23 mouse cellular contexts compared by ENCODE assay signal in genomic region chr16:17309036-17309435, GRCm38 (mm10). TPM values are rescaled to one million over a fixed set of nuclear protein-coding genes. Genes with fewer than 3 reads are reported as not detected.
"Had no signal": no experiment of that assay in that cellular context is flagged by ENCODE, and none has a peak within 500 bp of the region (broad histone marks: within the 10 kb centered on the region; RNA-seq: fewer than 3 reads in every experiment).

No protein-coding gene starts in this region.

- H3K4me1 ChIP-seq: liver, embryonic 12.5 days; midbrain, embryonic 10.5 days; midbrain, embryonic 12.5 days; midbrain, embryonic 15.5 days; neural tube, embryonic 13.5 days; neural tube, embryonic 15.5 days; stomach, embryonic 15.5 days had no signal

- H3K4me2 ChIP-seq: liver, embryonic 12.5 days; lung, embryonic 14.5 days; midbrain, embryonic 12.5 days; midbrain, embryonic 15.5 days; neural tube, embryonic 13.5 days; neural tube, embryonic 15.5 days; stomach, embryonic 15.5 days had no signal

- H3K9ac ChIP-seq: liver, embryonic 12.5 days; liver, embryonic 14.5 days; lung, embryonic 14.5 days; midbrain, embryonic 12.5 days; midbrain, embryonic 15.5 days; neural tube, embryonic 13.5 days; neural tube, embryonic 15.5 days; stomach, embryonic 15.5 days had no signal

- H3K9me3 ChIP-seq: liver, embryonic 12.5 days; midbrain, embryonic 10.5 days; midbrain, embryonic 12.5 days; midbrain, embryonic 15.5 days; neural tube, embryonic 13.5 days; neural tube, embryonic 15.5 days; stomach, embryonic 15.5 days had no signal

- H3K4me3 ChIP-seq: liver, embryonic 12.5 days; midbrain, embryonic 10.5 days; midbrain, embryonic 12.5 days; midbrain, embryonic 15.5 days; myocyte; neural tube, embryonic 13.5 days; neural tube, embryonic 15.5 days; stomach, embryonic 15.5 days had no signal

- DNase-seq: lung, embryonic 14.5 days; retina, postnatal 1 day; right cerebral cortex, adult 18-20 months; right cerebral cortex, postnatal 25 days; right cerebral cortex, postnatal 4 days; spleen, adult 18-20 months; thymus, adult 2 months; thymus, postnatal 25 days; thymus, postnatal 4 days had no signal

- ATAC-seq: liver, embryonic 12.5 days; midbrain, embryonic 15.5 days had no signal

- H3K27ac ChIP-seq: liver, embryonic 12.5 days; liver, embryonic 14.5 days; midbrain, embryonic 10.5 days; midbrain, embryonic 12.5 days; midbrain, embryonic 15.5 days; neural tube, embryonic 13.5 days; neural tube, embryonic 15.5 days; stomach, embryonic 15.5 days; stomach, postnatal 0 days had no signal

- H3K27me3 ChIP-seq: liver, embryonic 12.5 days; midbrain, embryonic 12.5 days; midbrain, embryonic 15.5 days; neural tube, embryonic 13.5 days; neural tube, embryonic 15.5 days; stomach, embryonic 15.5 days had no signal

RNA-seq across cellular contexts. Expression of gene Serpind1, which starts 22.1 kb away (rescaled TPM):
- total RNA-seq: megakaryocyte, adult 5-6 weeks; megakaryocyte-erythroid progenitor cell, adult 5-6 weeks had no signal
- polyA plus RNA-seq: small intestine, adult 2 months; testis, adult 2 months had no signal
